Mouse (Mus musculus) brain, embryonic 14.5 days (tissue): Measurements from ENCODE around the gene Map2k2.
"Not testable (repeated sequence)": the region's sequence is repeated elsewhere in the genome, so short reads cannot be mapped to it uniquely, and the experiment has no call there.

ENCODE experiments used
- CTCF ChIP-seq: fragments of 200-500 bp; IDR thresholded peaks from 2 replicates; pipeline ENCODE4 v1.5.1; 2012; ENCODE audit warnings: inconsistent platforms, mild to moderate bottlenecking, moderate library complexity, borderline replicate concordance; ENCODE audit not compliant: insufficient read depth, insufficient read length; ENCODE audit errors: extremely low read depth
- POLR2A ChIP-seq: fragments of 200-500 bp; IDR thresholded peaks from 2 replicates; pipeline ENCODE4 v1.6.1; 2012; ENCODE audit warnings: mild to moderate bottlenecking, inconsistent platforms, borderline replicate concordance; ENCODE audit not compliant: poor library complexity, insufficient read depth, insufficient read length, severe bottlenecking; ENCODE audit errors: extremely low read depth

DNA sequence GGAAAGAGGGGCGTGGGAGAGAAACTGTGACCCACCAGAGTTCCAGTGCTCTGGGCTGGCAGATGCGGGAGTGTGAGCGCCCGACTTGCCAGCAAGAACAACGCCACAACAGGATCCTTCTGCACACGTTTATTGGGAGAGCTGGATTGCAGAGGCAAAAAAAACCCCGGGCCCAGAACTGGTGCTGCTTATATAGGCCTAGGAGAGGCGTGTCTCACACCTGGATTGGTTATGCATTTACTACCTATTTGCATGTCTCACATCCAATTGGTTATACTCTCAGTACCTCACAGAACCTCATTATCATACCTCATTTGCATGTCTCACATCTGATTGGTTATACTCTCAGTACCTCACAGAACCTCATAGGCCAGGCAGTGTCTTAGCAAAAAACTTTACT, 41.2 kb upstream of the Map2k2 start:
- TF ChIP-seq CTCF, POLR2A: not testable (repeated sequence)
